Mouse (Mus musculus): ENCODE results near the gene Slc22a17.

GRCm38 (mm10) chr14:54945975-54946704, 33.2 kb upstream of the Slc22a17 start:
- TF ChIP-seq ZC3H11A (IDR thresholded peaks at IDR 0.05; ENCODE audit: borderline replicate concordance, low read depth, low read length) (no peak), CHD2 (IDR thresholded peaks at IDR 0.05; ENCODE audit: low read depth, low read length) (no peak)

Data from ES-E14 (cell line).